Mouse (Mus musculus): Measurements from ENCODE around the gene Nog.

Gene Nog

DNA sequence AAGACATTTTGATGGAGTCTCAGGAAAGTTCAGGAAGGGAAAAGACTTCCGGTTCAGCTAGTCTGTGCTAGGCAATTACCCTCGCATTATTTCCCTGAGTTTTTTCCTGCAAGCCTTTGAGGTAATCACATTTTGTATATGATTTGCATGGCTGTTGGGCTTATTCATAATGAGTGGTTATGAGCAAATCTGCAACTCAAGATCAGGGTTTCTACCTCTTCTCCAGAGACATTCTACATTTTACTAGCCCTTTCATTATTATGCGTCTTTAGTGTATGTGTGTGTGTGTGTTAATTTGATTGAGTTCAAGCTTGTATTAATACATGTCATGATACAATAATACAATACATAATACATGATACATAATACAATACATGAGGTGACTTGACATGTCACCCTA lies 34.6 kb downstream of the Nog start:
- no peak for DNase-seq (ENCODE audit: low spot score)

DNA sequence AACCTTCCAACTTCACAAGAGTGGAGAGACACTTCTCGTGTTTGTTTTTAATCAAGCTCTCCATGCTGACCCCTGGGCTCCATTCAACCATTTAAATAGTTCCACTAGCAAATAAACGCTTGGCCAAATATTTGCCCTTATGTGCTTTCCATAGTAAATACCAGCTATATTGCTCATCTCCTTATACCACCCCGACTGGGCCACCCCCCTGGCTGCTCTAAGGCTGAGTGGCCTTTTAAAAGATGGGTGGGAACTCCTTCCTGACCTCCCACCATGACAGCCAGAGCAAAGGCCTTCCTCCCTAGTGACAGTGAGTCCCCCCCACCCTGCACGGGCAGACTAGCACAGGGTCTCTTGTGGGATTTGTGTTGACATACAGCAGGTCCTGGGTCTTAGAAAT lies 37.1 kb downstream of the Nog start:
- DNase-seq (ENCODE audit: low spot score): no peak

DNA sequence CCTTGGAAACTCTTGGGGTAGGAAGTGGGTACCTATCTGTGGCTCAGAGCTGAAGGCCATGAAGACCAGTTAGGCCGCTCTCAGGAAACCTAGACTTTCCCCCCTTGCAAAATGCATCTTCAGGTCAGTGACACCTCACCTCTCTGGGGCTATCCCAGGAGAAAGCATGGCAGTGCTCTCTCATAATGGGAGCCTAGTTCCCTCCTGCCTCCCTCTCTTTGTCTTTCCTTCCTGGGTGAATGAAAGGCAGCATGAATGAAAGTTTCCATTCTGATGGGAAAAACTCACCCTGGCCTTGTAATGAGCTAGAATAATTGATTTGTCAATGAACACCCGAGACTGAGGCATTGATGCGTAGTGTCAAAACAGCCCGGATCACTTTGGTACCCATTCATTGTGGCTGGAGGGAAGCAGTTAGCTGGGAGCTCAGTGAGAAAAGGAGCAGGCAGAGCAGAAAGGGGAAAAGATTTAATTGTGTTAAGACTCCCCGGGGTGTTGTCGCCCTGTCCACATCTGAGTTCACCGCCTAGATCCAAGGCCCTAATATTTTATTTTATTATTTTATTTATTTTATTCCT lies 42.7 kb downstream of the Nog start:
- no peak for DNase-seq (ENCODE audit: low spot score)

DNA sequence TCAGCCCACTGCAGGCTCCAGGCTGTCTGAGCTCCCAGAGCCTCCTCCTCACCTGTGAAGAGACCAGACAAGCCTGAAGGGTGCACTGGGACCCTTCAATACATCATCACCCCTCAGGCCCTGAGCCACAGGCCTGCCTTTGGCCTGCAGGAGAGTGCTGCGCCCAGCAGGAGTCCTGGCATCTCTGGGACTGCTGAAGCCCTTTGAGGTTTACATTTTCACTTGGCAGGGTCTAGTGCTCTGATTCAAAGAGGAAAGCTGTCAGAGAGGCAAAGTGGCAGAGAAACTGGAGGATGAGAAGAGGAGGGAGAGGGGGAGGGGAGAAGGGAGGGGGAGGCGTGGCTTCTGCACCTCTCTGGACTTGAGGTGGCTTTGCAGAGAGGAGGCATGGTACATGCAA lies 44.2 kb downstream of the Nog start:
- DNase-seq (ENCODE audit: low spot score): no peak

DNA sequence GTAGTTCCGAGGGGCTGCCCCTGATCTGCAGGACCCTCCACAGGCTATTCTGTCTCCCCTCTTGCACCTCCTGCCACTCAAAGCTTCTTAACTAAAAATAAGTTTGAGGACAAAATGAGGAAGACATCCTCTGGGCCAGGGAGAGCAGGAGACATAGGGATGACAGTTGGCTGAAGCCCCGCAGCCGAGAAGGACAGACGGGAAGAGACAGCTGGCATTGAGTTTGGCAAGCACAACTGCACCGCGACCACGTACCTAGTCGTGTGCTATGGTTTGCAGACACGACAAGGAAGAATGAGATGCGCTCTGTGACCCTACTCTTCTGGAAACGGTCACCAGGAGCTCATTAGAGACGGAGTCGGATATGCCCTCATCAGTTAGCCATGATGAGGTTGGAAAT lies 48.2 kb downstream of the Nog start:
- no peak for DNase-seq (ENCODE audit: low spot score)
